Mouse (Mus musculus) subcutaneous adipose tissue, adult 2 months (tissue): Measurements from ENCODE around the gene Bloc1s1. TPM values are rescaled to one million over a fixed set of nuclear protein-coding genes. Genes with fewer than 3 reads are reported as not detected.

Experiments used
- polyA plus RNA-seq: library from polyadenylated mRNA; depleted of rRNA; stranded (reverse); fragments of >200 nt; gene quantifications from 2 replicates; pipeline ENCODE4 v1.2.3, GENCODE M21; 2012; ENCODE audit warnings: low replicate concordance; rRNA removed

The Bloc1s1 gene
- 237 and 349 TPM in 2 replicates for polyA plus RNA-seq

GRCm38 (mm10) chr10:128923935-128924334, at the start of gene Bloc1s1:
Gene Bloc1s1, minus strand, starts transcription at chr10:128924035.

DNA sequence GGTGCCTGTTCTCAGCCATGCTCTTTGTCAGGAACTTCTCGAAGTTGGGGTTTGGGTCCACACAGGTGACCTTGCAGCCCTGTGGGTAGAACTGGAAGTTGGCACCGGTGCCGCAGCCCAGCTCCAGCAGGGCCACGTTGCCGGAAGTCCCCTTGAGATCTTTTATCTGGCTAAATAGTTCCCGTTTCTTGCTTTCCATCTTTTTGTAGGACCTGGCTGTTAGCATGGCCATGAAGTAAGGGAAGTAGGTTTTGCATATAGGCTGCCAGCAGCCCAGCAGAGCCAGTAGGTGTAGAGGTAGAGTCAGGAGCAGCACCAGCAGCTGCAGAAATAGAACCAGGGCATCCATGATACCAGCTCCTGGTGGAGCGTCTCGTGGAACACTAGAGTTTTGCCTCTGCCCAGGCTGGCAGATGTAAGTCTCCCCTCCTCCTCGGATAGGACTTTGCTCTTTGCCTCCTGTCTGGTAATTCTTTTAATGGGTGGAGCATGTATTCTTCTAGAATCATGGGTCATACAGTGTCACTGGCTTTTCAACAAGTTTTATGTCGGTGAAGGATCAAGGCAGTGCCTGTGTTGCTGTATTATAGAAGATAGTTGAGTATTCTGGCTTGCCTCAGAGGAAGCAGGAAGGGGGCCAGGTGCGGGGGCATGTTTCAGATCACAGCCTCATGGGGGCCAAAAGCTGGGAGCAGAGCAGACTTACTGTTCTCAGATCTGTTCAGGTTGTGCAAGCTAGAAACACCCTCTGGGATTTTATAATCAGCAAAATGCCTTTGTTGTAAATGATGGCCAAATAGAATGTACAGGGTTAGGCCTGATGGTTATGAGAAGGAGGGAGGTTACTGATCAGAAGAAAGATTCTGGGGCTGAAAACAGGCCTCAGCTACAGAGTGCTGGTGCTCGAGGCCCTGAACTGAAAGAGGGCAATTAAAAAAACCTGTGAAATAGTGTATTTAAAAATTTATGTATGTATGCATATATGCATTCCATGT, 37.1 kb upstream of the Bloc1s1 start, which contains the start of gene Mettl7b:
Mettl7b (minus strand) TSS at position 399 of the 995 bp plus-strand sequence.

GRCm38 (mm10) chr10:128933574-128933973, 9.7 kb upstream of the Bloc1s1 start, which contains the start of gene Itga7:
Gene Itga7, plus strand, starts transcription at chr10:128933818.

GRCm38 (mm10) chr10:128922822-128923012, 1.1 kb downstream of the Bloc1s1 start, which contains the start of gene Rdh5:
Gene Rdh5, minus strand, starts transcription at chr10:128922888.

GRCm38 (mm10) chr10:128900698-128901097, 23.1 kb downstream of the Bloc1s1 start, which contains the start of gene Cd63:
Gene Cd63, plus strand, starts transcription at chr10:128900989.

GRCm38 (mm10) chr10:128891296-128892094, 32.3 kb downstream of the Bloc1s1 start, which contains the start of gene Gdf11:
Gene Gdf11, minus strand, starts transcription at chr10:128891718.

Other genes starting within 250 kb of the Bloc1s1 start
- gene Suox, start 250.0 kb downstream of the Bloc1s1 start, polyA plus RNA-seq, result 19.1 and 20.1 TPM in 2 replicates
- gene Rab5b, start 227.8 kb downstream of the Bloc1s1 start, polyA plus RNA-seq, result 105 and 117 TPM in 2 replicates
- gene Pmel, start 219.8 kb downstream of the Bloc1s1 start, polyA plus RNA-seq, result 1.7 and 1.8 TPM in 2 replicates
- gene Cdk2, start 219.0 kb downstream of the Bloc1s1 start, polyA plus RNA-seq, result 28.8 and 36.7 TPM in 2 replicates
- gene Dgka, start 179.2 kb downstream of the Bloc1s1 start, polyA plus RNA-seq, result 26.3 and 33.2 TPM in 2 replicates
- 22.0 and 28.6 TPM in 2 replicates for gene Pym1, start 176.1 kb downstream of the Bloc1s1 start, polyA plus RNA-seq
- gene Mmp19, start 133.1 kb downstream of the Bloc1s1 start, polyA plus RNA-seq, result 55.3 and 57.0 TPM in 2 replicates
- 20.8 and 24.6 TPM in 2 replicates for gene Dnajc14, start 120.0 kb downstream of the Bloc1s1 start, polyA plus RNA-seq
- 32.5 and 77.6 TPM in 2 replicates for gene Tmem198b, start 119.7 kb downstream of the Bloc1s1 start, polyA plus RNA-seq
- gene Sarnp, start 106.7 kb downstream of the Bloc1s1 start, polyA plus RNA-seq, result 6.4 and 8.4 TPM in 2 replicates
- 62.6 and 75.6 TPM in 2 replicates for gene Ormdl2, start 102.4 kb downstream of the Bloc1s1 start, polyA plus RNA-seq
- 3.2 and 15.4 TPM in 2 replicates for gene Gdf11, start 32.3 kb downstream of the Bloc1s1 start, polyA plus RNA-seq
- 121 and 308 TPM in 2 replicates for gene Cd63, start 23.0 kb downstream of the Bloc1s1 start, polyA plus RNA-seq
- gene Rdh5, start 1.1 kb downstream of the Bloc1s1 start, polyA plus RNA-seq, result 36.0 and 47.3 TPM in 2 replicates
- 95.0 and 265 TPM in 2 replicates for gene Itga7, start 9.8 kb upstream of the Bloc1s1 start, polyA plus RNA-seq
- 5.1 and 19.5 TPM in 2 replicates for gene Mettl7b, start 37.0 kb upstream of the Bloc1s1 start, polyA plus RNA-seq
- not detected in 2 replicates for gene Olfr9, start 65.4 kb upstream of the Bloc1s1 start, polyA plus RNA-seq
- not detected in 2 replicates for gene Olfr763, start 86.8 kb upstream of the Bloc1s1 start, polyA plus RNA-seq
- not detected in 2 replicates for gene Olfr764-ps1, start 115.9 kb upstream of the Bloc1s1 start, polyA plus RNA-seq
- not detected in 2 replicates for gene Olfr765, start 126.0 kb upstream of the Bloc1s1 start, polyA plus RNA-seq
- gene Olfr766-ps1, start 144.9 kb upstream of the Bloc1s1 start, polyA plus RNA-seq, result not detected in 2 replicates
- gene Olfr767, start 158.9 kb upstream of the Bloc1s1 start, polyA plus RNA-seq, result not detected in 2 replicates
- not detected in 2 replicates for gene Olfr768, start 175.3 kb upstream of the Bloc1s1 start, polyA plus RNA-seq
- gene Olfr769, start 193.8 kb upstream of the Bloc1s1 start, polyA plus RNA-seq, result not detected in 2 replicates
- gene Olfr770, start 215.0 kb upstream of the Bloc1s1 start, polyA plus RNA-seq, result not detected in 2 replicates
- gene Olfr771, start 240.7 kb upstream of the Bloc1s1 start, polyA plus RNA-seq, result not detected in 2 replicates